Mouse (Mus musculus) urinary bladder, adult 18-20 months (tissue): ENCODE measurements around the gene Rtn4.

Experiments used
- DNase-seq, 2 experiments: peaks; one replicate each; pipeline ENCODE4 v3.0.0; 2022; ENCODE audit warnings: low spot score in 2 of 2, mixed read lengths in 2 of 2

The Rtn4 gene

GRCm38 (mm10) chr11:29765063-29765462 is 72.3 kb downstream of the Rtn4 start:
- DNase-seq = no peak

- DNase-seq = no peak
Measured at GRCm38 (mm10) chr11:29766313-29766982, 73.7 kb downstream of the Rtn4 start.

- no peak for DNase-seq
Measured at GRCm38 (mm10) chr11:29768523-29768922, 75.8 kb downstream of the Rtn4 start.

- no peak for DNase-seq
Measured at GRCm38 (mm10) chr11:29770666-29771400, 78.1 kb downstream of the Rtn4 start.

GRCm38 (mm10) chr11:29772279-29772678 is 79.5 kb downstream of the Rtn4 start:
- DNase-seq = peak; percentile 33 to 69

- DNase-seq = no peak
Measured at GRCm38 (mm10) chr11:29774296-29774695, 81.5 kb downstream of the Rtn4 start.

GRCm38 (mm10) chr11:29774760-29775159 is 82.0 kb downstream of the Rtn4 start:
- no peak for DNase-seq

- no peak for DNase-seq
Measured at GRCm38 (mm10) chr11:29777964-29778363, 85.2 kb downstream of the Rtn4 start.

- no peak for DNase-seq
Measured at GRCm38 (mm10) chr11:29778936-29779335, 86.2 kb downstream of the Rtn4 start.

GRCm38 (mm10) chr11:29779409-29780026 is 86.8 kb downstream of the Rtn4 start:
- DNase-seq = no peak

GRCm38 (mm10) chr11:29786583-29787219 is 94.0 kb downstream of the Rtn4 start:
- no peak for DNase-seq

GRCm38 (mm10) chr11:29787473-29787872 is 94.7 kb downstream of the Rtn4 start:
- DNase-seq = no peak

GRCm38 (mm10) chr11:29788499-29788898 is 95.8 kb downstream of the Rtn4 start:
- no peak for DNase-seq

- no peak for DNase-seq
Measured at GRCm38 (mm10) chr11:29788921-29789638, 96.3 kb downstream of the Rtn4 start.

- DNase-seq = no peak
Measured at GRCm38 (mm10) chr11:29790796-29791195, 98.0 kb downstream of the Rtn4 start.
